Mouse (Mus musculus): ENCODE results near the gene Klf4.

DNA sequence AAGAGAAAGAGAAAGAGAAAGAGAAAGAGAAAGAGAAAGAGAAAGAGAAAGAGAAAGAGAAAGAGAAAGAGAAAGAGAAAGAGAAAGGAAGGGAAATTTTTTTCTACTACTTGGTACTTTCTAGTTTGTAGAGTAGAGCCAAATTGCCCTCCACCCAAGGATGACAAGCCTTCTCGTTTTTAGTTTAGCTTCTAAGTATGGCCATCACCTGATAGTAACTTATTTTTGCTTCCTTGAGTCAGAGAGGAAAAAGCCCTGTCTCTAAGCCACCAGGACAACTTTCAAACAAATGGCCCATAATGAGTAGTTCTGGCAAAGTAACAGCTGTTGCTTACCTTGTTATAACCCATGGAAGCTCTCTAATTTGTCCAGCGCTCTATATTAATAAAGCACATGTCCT, 20.9 kb downstream of the Klf4 start:
- TF ChIP-seq CTCF (IDR thresholded peaks at IDR 0.05; ENCODE audit: low read depth) = no peak
- no peak for TF ChIP-seq EP300 (IDR thresholded peaks at IDR 0.05; ENCODE audit: low read depth)

Data from liver, embryonic 14.5 days (tissue).